Mouse (Mus musculus) embryonic facial prominence, embryonic 11.5 days (tissue): ENCODE data around the gene Olfr1033. TPM values are rescaled to one million over a fixed set of nuclear protein-coding genes. Genes with fewer than 3 reads are reported as not detected.
"Not testable (repeated sequence)": the region's sequence is repeated elsewhere in the genome, so short reads cannot be mapped to it uniquely, and the experiment has no call there.

ENCODE experiments used
- ATAC-seq: fragments of 200-750 bp; cut with Nextera tagmentation; replicated peaks from 2 replicates; pipeline ENCODE4 v1.8.0; 2017; ENCODE audit warnings: low read depth; ENCODE audit not compliant: insufficient number of reproducible peaks, low FRiP score, low TSS enrichment
- DNase-seq: peaks from one replicate; pipeline ENCODE4 v3.0.0-alpha.2; 2015; ENCODE audit warnings: low spot score
- H3K27ac ChIP-seq: fragments of 300-500 bp; sonication (generic); replicated peaks from 2 replicates; pipeline ENCODE4 v1.5.1; 2014; ENCODE audit warnings: mild to moderate bottlenecking, low read depth, low read length, control low read depth
- H3K27me3 ChIP-seq: fragments of 300-500 bp; sonication (generic); 2 replicates; pipeline ENCODE4 v1.6.1; 2014; ENCODE audit warnings: mild to moderate bottlenecking, low read length, moderate library complexity, mixed read lengths; ENCODE audit not compliant: control insufficient read depth, insufficient read depth
- H3K36me3 ChIP-seq: fragments of 300-500 bp; sonication (generic); replicated peaks from 2 replicates; pipeline ENCODE4 v1.6.1; 2014; ENCODE audit warnings: low read depth, mild to moderate bottlenecking, low read length, moderate library complexity, mixed read lengths; ENCODE audit not compliant: control insufficient read depth, insufficient read depth
- H3K4me1 ChIP-seq: fragments of 300-500 bp; sonication (generic); 2 replicates; pipeline ENCODE4 v1.6.1; 2014; ENCODE audit warnings: low read length, mixed read lengths; ENCODE audit not compliant: control insufficient read depth, insufficient read depth
- H3K4me2 ChIP-seq: fragments of 300-500 bp; sonication (generic); 2 replicates; pipeline ENCODE4 v1.6.1; 2014; ENCODE audit warnings: low read depth, mild to moderate bottlenecking, control low read depth, low read length, moderate library complexity
- H3K4me3 ChIP-seq: fragments of 300-500 bp; sonication (generic); 2 replicates; pipeline ENCODE4 v1.5.1; 2014; ENCODE audit warnings: low read depth, low read length, control low read depth
- H3K9ac ChIP-seq: fragments of 300-500 bp; sonication (generic); replicated peaks from 2 replicates; pipeline ENCODE4 v1.6.1; 2014; ENCODE audit warnings: mild to moderate bottlenecking, control low read depth, low read length
- H3K9me3 ChIP-seq: fragments of 300-500 bp; sonication (generic); replicated peaks from 2 replicates; pipeline ENCODE4 v1.6.1; 2016; ENCODE audit warnings: mild to moderate bottlenecking, low read length, inconsistent platforms, mixed read lengths; ENCODE audit not compliant: control insufficient read depth
- WGBS: fragments of 180-500 bp; shearing (Covaris S2); extraction: QIAGEN DNeasy Blood & Tissue Kit; methylation state at CpG from one replicate; pipeline ENCODE4 v1.1.7; 2014; 5-methylcytosine and 5-hydroxymethylcytosine counted together
- polyA plus RNA-seq: library from polyadenylated mRNA; unstranded; fragments of >200 nt; fragmentation: Nextera tagmentation; extraction: Ambion mirVana; gene quantifications from 2 replicates; pipeline ENCODE4 v1.2.1, GENCODE M21; 2014

Gene Olfr1033
- polyA plus RNA-seq, 1 experiment from 2014 or later = 0.06 TPM

DNA sequence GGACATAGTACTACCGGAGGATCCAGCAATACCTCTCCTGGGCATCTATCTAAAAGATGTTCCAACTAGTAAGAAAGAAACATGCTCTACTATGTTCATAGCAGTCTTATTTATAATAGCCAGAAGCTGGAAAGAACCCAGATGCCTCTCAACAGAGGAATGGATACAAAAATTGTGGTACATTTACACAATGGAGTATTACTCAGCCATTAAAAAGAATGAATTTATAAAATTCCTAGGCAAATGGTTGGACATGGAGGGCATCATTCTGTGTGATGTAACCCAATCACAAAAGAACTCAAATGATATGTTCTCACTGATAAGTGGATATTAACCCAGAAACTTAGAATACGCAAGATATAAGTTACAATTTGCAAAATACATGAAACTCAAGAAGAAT lies 43.3 kb downstream of the Olfr1033 start:
- not testable (repeated sequence) for H3K27ac ChIP-seq, ATAC-seq, H3K27me3 ChIP-seq, H3K9ac ChIP-seq, H3K4me3 ChIP-seq, DNase-seq, H3K4me1 ChIP-seq, H3K4me2 ChIP-seq, H3K9me3 ChIP-seq, H3K36me3 ChIP-seq
- WGBS = 89% methylated on average over 2 of the region's 2 CpGs

GRCm38 (mm10) chr2:86070189-86070588 lies 49.8 kb downstream of the Olfr1033 start:
- WGBS = 96% methylated on average over 8 of the region's 8 CpGs
- Histone ChIP-seq H3K4me2 (no peak overlapping the region), H3K4me3 (no peak overlapping the region), H3K27me3 (no peaks in the 10 kb centered on the region), H3K9ac (no peak overlapping the region), H3K36me3 (no peaks in the 10 kb centered on the region), H3K4me1 (no peaks in the 10 kb centered on the region), H3K9me3 (no peaks in the 10 kb centered on the region), H3K27ac (no peak overlapping the region)
- DNase-seq (no peak), ATAC-seq (no peak)

GRCm38 (mm10) chr2:86073692-86074091 lies 53.3 kb downstream of the Olfr1033 start, which contains the start of gene Olfr1036:
Olfr1036 (plus strand) TSS chr2:86073992.
- not testable (repeated sequence) for H3K4me3 ChIP-seq, H3K36me3 ChIP-seq, H3K4me2 ChIP-seq, H3K27me3 ChIP-seq, H3K9me3 ChIP-seq, DNase-seq, H3K27ac ChIP-seq, ATAC-seq, H3K9ac ChIP-seq, H3K4me1 ChIP-seq

DNA sequence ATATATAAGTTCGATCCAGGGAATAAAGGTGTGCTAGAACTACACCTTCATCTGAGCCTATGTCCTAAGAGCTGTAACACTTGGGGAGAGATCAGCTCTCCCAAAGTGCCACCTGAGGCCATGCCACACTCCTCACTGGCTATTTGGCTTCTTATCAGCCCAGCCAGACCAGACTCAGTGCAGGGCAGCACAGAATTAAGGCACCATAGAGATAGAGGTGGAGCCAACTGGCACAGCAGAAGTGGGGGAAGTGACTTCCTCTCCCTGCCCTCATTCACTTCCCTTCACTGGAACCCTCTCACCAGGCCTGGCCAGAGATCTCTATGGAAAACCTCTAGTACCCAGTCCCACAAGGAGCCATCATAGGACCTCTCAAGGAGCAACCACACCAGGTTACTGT lies 60.0 kb downstream of the Olfr1033 start:
- 81% methylated on average over 1 of the region's 1 CpGs for WGBS
- ATAC-seq, H3K27me3 ChIP-seq, H3K9me3 ChIP-seq, H3K9ac ChIP-seq, H3K36me3 ChIP-seq, H3K4me1 ChIP-seq, H3K4me2 ChIP-seq, H3K27ac ChIP-seq, H3K4me3 ChIP-seq, DNase-seq: not testable (repeated sequence)

- 80% methylated on average over 2 of the region's 2 CpGs for WGBS
- DNase-seq = no peak
- Histone ChIP-seq H3K9ac (no peak within 1 kb of the TSS), H3K27me3 (no peaks in the 10 kb centered on the region), H3K27ac (no peak within 1 kb of the TSS), H3K36me3 (no peaks in the 10 kb centered on the region), H3K4me1 (no peaks in the 10 kb centered on the region), H3K4me3 (no peak within 1 kb of the TSS), H3K4me2 (no peak within 1 kb of the TSS), H3K9me3 (no peaks in the 10 kb centered on the region)
- no peak for ATAC-seq
Measured at GRCm38 (mm10) chr2:86087285-86087684, 66.9 kb downstream of the Olfr1033 start, which contains the start of gene Olfr1037. Olfr1037 (minus strand) TSS chr2:86087385.

Other genes with a start within 250 kb of the Olfr1033 start
- gene Olfr1014, start 247.9 kb upstream of the Olfr1033 start, polyA plus RNA-seq = not detected in 2 replicates
- gene Olfr1015, start 238.6 kb upstream of the Olfr1033 start, polyA plus RNA-seq = 0.14 TPM in 1 of 2 replicates, not detected in the other
- gene Olfr1016, start 218.1 kb upstream of the Olfr1033 start, polyA plus RNA-seq = not detected in 2 replicates
- gene Olfr1018, start 202.2 kb upstream of the Olfr1033 start, polyA plus RNA-seq = not detected in 2 replicates
- gene Olfr1019, start 175.2 kb upstream of the Olfr1033 start, polyA plus RNA-seq = not detected in 2 replicates
- not detected in 2 replicates for gene Olfr1020, start 173.6 kb upstream of the Olfr1033 start, polyA plus RNA-seq
- not detected in 2 replicates for gene Olfr1022, start 152.0 kb upstream of the Olfr1033 start, polyA plus RNA-seq
- gene Olfr1023, start 135.0 kb upstream of the Olfr1033 start, polyA plus RNA-seq = not detected in 2 replicates
- gene Olfr1024, start 115.6 kb upstream of the Olfr1033 start, polyA plus RNA-seq = not detected in 2 replicates
- gene Olfr1025-ps1, start 105.4 kb upstream of the Olfr1033 start, polyA plus RNA-seq = not detected in 2 replicates
- gene Olfr1026, start 99.1 kb upstream of the Olfr1033 start, polyA plus RNA-seq = 0.18 and 0.22 TPM in 2 replicates
- gene Olfr1028, start 70.2 kb upstream of the Olfr1033 start, polyA plus RNA-seq = not detected in 2 replicates
- gene Olfr1029, start 46.7 kb upstream of the Olfr1033 start, polyA plus RNA-seq = not detected in 2 replicates
- not detected in 2 replicates for gene Olfr1030, start 41.4 kb upstream of the Olfr1033 start, polyA plus RNA-seq
- not detected in 2 replicates for gene Olfr1031, start 30.3 kb upstream of the Olfr1033 start, polyA plus RNA-seq
- not detected in 2 replicates for gene Olfr1032, start 15.1 kb upstream of the Olfr1033 start, polyA plus RNA-seq
- 0.10 TPM in 1 of 2 replicates, not detected in the other for gene Olfr1034, start 25.2 kb downstream of the Olfr1033 start, polyA plus RNA-seq
- gene Olfr1036, start 53.4 kb downstream of the Olfr1033 start, polyA plus RNA-seq = not detected in 2 replicates
- not detected in 2 replicates for gene Olfr1037, start 66.8 kb downstream of the Olfr1033 start, polyA plus RNA-seq
- not detected in 2 replicates for gene Olfr1039, start 115.3 kb downstream of the Olfr1033 start, polyA plus RNA-seq
- not detected in 2 replicates for gene Olfr1040, start 126.1 kb downstream of the Olfr1033 start, polyA plus RNA-seq
- gene Olfr1042, start 141.2 kb downstream of the Olfr1033 start, polyA plus RNA-seq = not detected in 2 replicates
- gene Olfr1043, start 146.9 kb downstream of the Olfr1033 start, polyA plus RNA-seq = not detected in 2 replicates
- gene Olfr1044, start 157.2 kb downstream of the Olfr1033 start, polyA plus RNA-seq = not detected in 2 replicates
- gene Olfr52, start 165.1 kb downstream of the Olfr1033 start, polyA plus RNA-seq = not detected in 2 replicates
- gene Olfr1045, start 182.4 kb downstream of the Olfr1033 start, polyA plus RNA-seq = not detected in 2 replicates
- gene Olfr1046, start 198.7 kb downstream of the Olfr1033 start, polyA plus RNA-seq = not detected in 2 replicates
- gene Olfr1047, start 210.8 kb downstream of the Olfr1033 start, polyA plus RNA-seq = not detected in 2 replicates
- not detected in 2 replicates for gene Olfr1048, start 219.7 kb downstream of the Olfr1033 start, polyA plus RNA-seq
- gene Olfr1049, start 237.7 kb downstream of the Olfr1033 start, polyA plus RNA-seq = not detected in 2 replicates